Mouse (Mus musculus): ENCODE data around the gene Arl2bp.

The Arl2bp gene

DNA sequence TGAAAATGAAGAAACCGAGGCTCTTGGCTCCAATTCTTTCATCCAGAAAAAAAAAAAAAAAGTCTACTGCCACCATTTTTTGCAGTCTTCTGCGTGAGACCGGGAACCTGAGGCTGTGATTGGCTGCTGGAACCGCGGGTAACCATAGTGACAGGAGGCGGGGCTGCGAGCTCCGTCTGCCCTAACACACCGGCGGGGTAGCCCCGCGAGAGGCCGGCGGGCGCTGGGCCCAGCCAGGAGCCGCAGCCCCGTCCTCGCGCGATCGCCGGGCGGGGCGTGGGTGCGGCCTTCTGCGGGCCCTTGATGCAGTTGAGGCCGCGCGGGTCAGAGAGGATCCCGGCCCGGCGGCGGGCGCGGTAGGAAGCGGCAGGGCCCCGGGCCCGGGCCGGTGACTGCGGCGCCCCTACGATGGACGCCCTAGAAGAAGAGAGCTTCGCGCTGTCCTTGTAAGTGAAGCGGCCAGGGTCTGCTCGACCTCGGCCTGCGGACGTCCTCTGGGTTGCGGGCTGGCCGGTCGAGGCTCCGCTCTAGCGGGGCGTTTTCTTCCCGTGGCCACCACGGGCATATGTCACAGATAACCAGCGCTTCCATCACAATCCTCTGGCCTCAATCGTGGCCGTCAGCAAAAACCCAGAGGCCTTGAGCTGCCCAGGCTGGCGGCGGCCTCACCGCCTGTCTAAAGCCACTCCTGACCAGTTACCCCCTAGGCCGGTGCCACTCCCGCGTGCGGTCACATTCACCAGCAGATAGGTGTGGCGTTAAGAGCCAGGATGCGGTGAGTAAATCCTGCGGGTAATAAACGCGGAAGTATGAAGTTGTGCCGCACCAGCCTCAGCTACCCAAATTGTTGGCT lies at the start of gene Arl2bp:
TSS of gene Arl2bp (plus strand) at position 145 of the 853 bp plus-strand sequence.
- peak; percentile 96 to 97 for DNase-seq

DNA sequence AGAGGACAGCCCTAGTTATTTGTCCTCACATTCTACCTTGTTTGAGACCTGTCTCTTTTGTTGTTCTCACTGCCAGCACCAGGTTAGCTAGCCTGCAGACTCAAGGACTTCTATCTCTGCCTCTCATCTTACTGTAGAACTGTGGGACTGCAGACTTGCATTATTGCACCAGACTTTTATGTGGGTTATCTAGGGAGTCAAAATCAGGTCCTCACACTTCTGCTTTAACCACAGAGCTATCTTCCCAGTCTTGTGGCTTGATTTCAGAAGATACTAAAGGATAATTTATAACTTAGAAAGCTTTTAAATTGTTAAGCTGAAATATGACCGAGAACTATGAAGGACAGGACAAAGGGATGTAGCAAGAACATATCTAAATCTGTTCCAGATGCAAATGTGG lies 41.5 kb upstream of the Arl2bp start:
- no peak for DNase-seq

DNA sequence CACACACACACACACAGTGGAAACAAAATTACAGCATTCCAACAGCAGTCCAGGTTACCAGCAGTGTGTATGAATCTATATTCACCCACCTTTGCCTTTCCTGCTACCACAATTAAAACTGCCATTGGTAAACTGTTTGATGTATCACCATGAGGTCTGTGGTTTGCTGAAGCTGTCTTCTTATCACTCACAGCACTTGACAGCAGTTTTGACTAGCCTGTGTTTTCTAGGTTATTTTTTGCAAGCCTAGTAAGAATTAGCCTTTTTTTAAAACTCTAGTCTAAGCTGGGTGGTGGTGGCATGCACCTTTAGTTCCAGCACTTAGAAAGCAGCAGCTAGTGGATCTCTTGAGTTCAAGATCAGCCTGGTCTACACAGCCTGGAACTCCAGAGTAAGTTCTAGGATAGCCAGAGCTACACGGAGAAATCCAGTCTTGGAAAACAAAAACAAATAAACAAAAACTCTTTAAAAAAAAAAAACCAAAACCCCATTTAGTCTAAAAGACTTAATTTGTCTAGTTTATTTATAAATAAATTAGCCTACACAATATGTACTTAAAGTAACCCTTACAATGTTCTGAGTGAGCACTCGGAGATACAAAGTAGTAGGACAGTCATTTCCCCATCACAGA lies 32.7 kb upstream of the Arl2bp start:
- DNase-seq = no peak

- DNase-seq = no peak
These were observed 32.2 kb upstream of the Arl2bp start for GRCm38 (mm10) chr8:94634211-94634610.

GRCm38 (mm10) chr8:94641183-94641582 lies 25.2 kb upstream of the Arl2bp start:
- DNase-seq = no peak

DNA sequence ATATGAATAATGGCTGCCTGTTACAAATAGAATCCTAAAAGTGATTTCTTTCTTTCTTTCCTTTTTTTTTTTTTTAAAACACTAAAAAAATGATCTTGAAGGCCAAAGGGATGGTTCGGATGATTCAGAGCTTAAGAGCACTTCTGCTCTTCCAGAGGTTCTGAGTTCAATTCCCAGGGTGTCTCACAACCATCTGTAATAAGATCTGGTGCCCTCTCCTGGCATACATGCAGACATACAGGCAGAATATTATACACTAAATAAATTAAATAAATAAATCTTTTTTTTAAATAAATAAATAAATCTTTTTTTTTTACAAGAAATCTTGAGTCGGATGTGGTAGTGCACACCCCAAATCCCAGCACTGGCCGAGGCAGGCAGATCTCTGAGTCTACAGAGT lies 24.5 kb upstream of the Arl2bp start:
- DNase-seq = no peak

DNA sequence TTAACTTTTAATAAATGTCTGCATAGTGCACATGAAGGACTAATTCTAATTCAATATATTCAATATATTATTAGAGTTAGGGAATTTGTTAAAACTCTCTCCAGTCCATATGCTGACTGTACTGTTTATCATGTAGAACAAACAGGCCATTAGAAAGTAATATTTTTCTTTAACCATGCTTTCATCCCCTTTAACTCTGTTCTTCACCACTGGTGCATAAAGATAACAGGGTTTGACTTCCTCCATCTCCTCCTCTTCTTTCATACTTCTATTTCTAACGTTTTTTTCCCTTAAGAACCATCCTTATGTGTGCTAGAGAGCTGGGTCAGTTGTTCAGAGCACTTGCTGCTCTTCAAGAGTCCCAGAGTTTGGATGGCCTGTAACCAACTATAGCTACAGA lies 21.2 kb upstream of the Arl2bp start:
- DNase-seq = no peak

DNA sequence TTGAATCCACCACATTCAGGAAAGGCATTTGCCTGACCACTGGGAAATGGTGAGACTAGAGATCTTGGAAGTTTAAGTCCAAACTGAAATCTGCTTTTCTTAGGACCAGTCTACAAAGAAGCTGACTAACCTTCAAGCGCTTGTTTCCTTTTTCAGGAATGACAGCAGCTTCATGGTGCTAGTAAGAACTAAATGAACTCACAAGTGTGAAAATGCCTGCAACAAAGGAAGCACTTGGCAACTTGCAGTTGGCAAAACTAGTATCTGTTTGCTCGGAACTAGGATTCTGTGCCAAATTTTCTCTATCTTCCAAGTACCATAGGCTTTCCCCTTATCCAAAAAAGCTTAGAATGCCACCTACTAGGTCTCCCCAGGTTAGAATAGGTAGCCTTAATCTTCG lies 20.2 kb upstream of the Arl2bp start:
- DNase-seq = no peak

DNA sequence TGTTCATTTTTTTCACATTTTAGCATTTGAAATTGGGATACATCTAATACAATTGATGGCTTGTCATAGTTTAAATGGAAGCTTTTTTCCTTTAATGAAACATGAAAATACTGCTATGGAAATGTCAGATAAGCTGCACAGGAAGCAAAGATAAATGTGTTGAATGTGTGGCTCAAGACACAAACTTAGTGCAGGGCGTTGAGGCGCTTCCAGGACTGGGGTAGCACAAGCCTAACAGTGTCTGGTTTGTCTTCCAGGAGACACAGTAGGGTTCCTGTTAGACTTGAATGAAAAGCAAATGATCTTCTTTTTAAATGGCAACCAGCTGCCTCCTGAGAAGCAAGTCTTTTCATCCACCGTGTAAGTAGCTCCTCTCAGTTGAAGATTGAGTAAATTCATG lies 16.9 kb upstream of the Arl2bp start:
- DNase-seq = no peak

GRCm38 (mm10) chr8:94652951-94653350 lies 13.4 kb upstream of the Arl2bp start:
- no peak for DNase-seq

GRCm38 (mm10) chr8:94654994-94655393 lies 11.4 kb upstream of the Arl2bp start:
- DNase-seq = no peak

GRCm38 (mm10) chr8:94658031-94658430 lies 8.4 kb upstream of the Arl2bp start:
- no peak for DNase-seq

GRCm38 (mm10) chr8:94660418-94660817 lies 6.0 kb upstream of the Arl2bp start:
- DNase-seq = no peak

GRCm38 (mm10) chr8:94664722-94665121 lies 1.7 kb upstream of the Arl2bp start:
- DNase-seq = no peak

DNA sequence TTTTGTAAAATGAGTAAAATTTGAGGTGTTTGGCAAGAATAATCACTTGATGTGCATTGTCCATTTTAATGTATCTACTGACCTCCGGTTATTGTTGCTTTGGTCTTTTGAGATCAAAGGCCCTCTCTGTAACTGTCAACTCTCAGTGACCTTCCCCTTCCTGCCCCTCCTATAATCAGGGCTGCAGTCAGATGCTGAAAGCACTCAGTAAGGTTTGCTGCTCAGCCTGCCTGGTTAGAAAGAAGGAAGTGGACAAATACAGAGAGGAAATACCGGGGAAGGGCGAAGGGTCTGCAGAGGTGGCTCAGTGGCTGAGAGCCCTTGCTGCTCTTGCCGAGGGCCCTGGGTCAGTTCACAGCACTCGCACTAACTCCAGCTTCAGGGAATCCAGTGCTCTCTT lies 8.0 kb downstream of the Arl2bp start:
- no peak for DNase-seq

DNA sequence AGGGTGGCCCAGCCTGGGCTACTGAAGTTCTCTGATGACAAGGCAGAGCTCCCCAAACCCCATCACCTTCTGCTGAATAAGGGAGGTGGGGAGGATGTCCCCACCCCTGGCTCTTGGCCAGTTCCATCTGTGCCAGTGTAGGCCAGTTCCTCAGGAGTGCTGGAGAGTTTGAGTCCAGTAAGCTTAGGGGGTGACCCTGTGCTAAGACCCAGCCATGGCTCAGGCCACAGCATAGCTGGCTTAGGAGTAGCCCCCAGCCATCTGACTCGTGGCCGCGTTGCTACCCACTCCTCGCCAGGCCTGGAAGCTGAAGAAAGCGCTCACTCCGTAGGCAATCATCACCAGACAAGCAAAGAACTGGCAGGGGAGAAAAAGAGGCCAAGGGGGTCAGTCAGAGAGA lies 9.5 kb downstream of the Arl2bp start:
- no peak for DNase-seq

DNA sequence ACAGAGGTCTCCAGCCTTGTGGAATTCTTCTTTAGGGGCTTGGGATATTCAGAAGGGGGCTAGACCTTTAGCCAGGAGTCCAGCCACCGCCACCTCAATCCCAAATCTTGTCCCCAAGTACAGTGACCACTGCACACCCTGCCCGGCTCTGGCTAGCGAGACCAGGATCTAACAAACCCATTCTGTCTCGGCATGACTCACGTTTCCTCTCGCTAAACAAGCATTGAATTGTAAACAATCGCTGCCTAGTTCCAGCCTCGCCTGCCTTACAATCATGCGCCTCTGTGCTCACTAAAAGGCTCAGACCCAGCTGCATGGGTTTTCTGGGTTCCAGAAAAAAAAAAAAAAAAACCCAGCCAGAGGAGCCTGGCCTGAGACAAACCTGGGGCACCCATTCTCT lies 12.2 kb downstream of the Arl2bp start:
- DNase-seq = peak; percentile 76 to 84

- no peak for DNase-seq
These were observed 14.0 kb downstream of the Arl2bp start for GRCm38 (mm10) chr8:94680414-94680813.

DNA sequence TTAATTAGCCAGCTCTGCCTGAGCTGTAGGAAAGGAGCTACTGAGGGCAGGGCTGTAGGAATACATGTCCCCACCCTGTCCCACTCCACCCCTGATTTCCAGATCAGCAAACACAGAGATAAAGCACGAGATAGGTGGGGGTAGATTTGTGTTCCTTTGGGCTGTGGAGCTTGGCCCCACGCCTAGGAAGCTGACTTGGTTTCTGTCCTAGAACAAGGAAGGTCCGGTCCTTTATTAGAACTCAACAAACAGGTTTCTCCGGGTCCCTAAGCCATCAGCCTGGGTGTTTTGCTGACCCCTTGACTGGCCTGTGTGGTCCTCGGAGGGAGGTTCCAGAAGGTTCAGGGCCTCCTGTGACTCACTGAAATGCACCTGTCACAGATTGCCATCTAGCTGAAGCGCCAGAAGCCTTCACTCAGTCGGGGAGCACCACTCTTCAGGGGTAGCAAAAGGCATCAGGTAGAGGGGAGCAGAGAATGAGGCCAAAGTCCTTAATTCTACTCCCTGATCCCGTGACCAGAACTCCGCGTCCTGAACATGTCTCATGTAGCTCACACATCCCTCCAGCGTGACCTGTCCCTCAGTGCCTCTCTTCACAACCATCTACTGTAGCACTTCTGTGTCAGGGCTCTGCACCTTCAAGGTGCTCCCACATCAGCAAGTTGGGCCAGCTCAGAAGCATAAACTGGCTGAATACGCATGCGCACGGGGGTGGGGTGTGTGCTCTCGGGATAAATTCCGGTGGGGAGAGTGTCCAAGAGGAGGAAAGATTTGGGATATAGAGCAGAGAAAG lies 16.5 kb downstream of the Arl2bp start:
- DNase-seq = peak; percentile 83 to 90

GRCm38 (mm10) chr8:94684287-94684686 lies 17.9 kb downstream of the Arl2bp start:
- DNase-seq = no peak

- peak; percentile 51 to 64 for DNase-seq
These were observed 19.6 kb downstream of the Arl2bp start for GRCm38 (mm10) chr8:94685953-94686352.

GRCm38 (mm10) chr8:94694701-94695100 lies 28.3 kb downstream of the Arl2bp start:
- DNase-seq = no peak

DNA sequence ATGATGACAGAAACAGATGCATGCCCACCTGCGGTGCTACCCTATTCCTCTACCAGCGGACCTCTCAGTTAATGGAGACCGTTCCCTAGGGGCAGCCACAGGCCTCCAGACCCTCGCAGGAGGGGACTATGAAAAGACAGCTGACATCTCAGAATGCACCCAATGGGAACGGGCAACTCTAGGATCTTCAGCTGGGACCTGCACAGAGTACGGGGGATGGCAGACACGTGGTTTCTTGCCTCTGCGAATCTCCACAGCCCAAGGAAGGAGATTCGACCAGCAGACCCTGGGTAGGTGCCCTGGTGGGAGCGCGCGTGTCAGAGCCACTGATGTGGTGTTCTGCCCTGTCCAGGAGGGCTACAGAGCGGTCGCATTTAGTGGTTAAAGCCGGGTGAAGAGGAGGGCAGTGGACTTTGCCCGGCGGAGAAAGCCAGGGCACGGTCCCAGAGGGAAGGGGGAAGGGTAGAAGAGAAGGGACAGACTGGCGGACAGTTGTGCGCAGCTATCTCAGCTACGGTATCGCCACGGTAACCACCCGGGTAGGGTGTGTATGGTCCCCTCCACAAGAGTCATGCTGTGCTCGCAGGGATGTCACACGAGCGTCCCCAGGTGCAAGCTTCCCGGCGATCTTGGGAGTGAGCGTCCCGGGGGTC lies 29.1 kb downstream of the Arl2bp start:
- DNase-seq = no peak
